Mouse (Mus musculus): ENCODE measurements around the gene Anapc15-ps. TPM values are rescaled to one million over a fixed set of nuclear protein-coding genes. Genes with fewer than 3 reads are reported as not detected.

Gene Anapc15-ps
- total and polyA plus RNA-seq, 2 experiments from 2014 or later, result not detected

- no peaks in the 10 kb centered on the region for H3K9me3 ChIP-seq (ENCODE audit: low read length)
Observed at GRCm38 (mm10) chr10:95656236-95657225, 16.7 kb downstream of the Anapc15-ps start.

GRCm38 (mm10) chr10:95652131-95652530 is 21.1 kb downstream of the Anapc15-ps start:
- H3K36me3 ChIP-seq (ENCODE audit: insufficient read depth), result no peaks in the 10 kb centered on the region
- no peak overlapping the region for H3K4me2 ChIP-seq (ENCODE audit: low read depth)
- no peaks in the 10 kb centered on the region for H3K27me3 ChIP-seq (ENCODE audit: insufficient read depth, low read length)
- ATAC-seq, result no peak
- H3K27ac ChIP-seq (ENCODE audit: low read depth, low read length), result no peak overlapping the region
- no peak overlapping the region for H3K9ac ChIP-seq
- no peaks in the 10 kb centered on the region for H3K9me3 ChIP-seq (ENCODE audit: low read length)
- H3K4me3 ChIP-seq (ENCODE audit: low read depth, low read length), result no peak overlapping the region
- WGBS, result 93% methylated on average over 5 of the region's 5 CpGs
- no peak for DNase-seq
- TF ChIP-seq CTCF (IDR thresholded peaks at IDR 0.05; ENCODE audit: low read depth), result no peak
- H3K4me1 ChIP-seq (ENCODE audit: insufficient read depth), result no peaks in the 10 kb centered on the region

More at GRCm38 (mm10) chr10:95656236-95657225, 16.7 kb downstream of the Anapc15-ps start:
- no peak for TF ChIP-seq CTCF (IDR thresholded peaks at IDR 0.05; ENCODE audit: low read depth)
- Histone ChIP-seq H3K9ac (no peak overlapping the region), H3K4me2 (ENCODE audit: low read depth) (no peak overlapping the region), H3K27me3 (ENCODE audit: insufficient read depth, low read length) (no peaks in the 10 kb centered on the region), H3K27ac (ENCODE audit: low read depth, low read length) (no peak overlapping the region), H3K4me1 (ENCODE audit: insufficient read depth) (no peaks in the 10 kb centered on the region), H3K4me3 (ENCODE audit: low read depth, low read length) (no peak overlapping the region), H3K36me3 (ENCODE audit: insufficient read depth) (no peaks in the 10 kb centered on the region)
- ATAC-seq (no peak), DNase-seq (no peak)
- 81% methylated on average over 10 of the region's 10 CpGs for WGBS

GRCm38 (mm10) chr10:95648326-95648888 is 24.8 kb downstream of the Anapc15-ps start:
- ATAC-seq, result no peak
- no peak for TF ChIP-seq CTCF (IDR thresholded peaks at IDR 0.05; ENCODE audit: low read depth)
- H3K27ac ChIP-seq (ENCODE audit: low read depth, low read length), result no peak overlapping the region
- H3K4me2 ChIP-seq (ENCODE audit: low read depth), result no peak overlapping the region
- no peaks in the 10 kb centered on the region for H3K4me1 ChIP-seq (ENCODE audit: insufficient read depth)
- H3K9ac ChIP-seq, result no peak overlapping the region
- 84% methylated on average over 11 of the region's 11 CpGs for WGBS
- no peaks in the 10 kb centered on the region for H3K36me3 ChIP-seq (ENCODE audit: insufficient read depth)
- H3K4me3 ChIP-seq (ENCODE audit: low read depth, low read length), result no peak overlapping the region
- H3K27me3 ChIP-seq (ENCODE audit: insufficient read depth, low read length), result no peaks in the 10 kb centered on the region
- no peak for DNase-seq
- H3K9me3 ChIP-seq (ENCODE audit: low read length), result no peaks in the 10 kb centered on the region

GRCm38 (mm10) chr10:95647128-95647527 is 26.1 kb downstream of the Anapc15-ps start:
- TF ChIP-seq CTCF (IDR thresholded peaks at IDR 0.05; ENCODE audit: low read depth), result no peak
- Histone ChIP-seq H3K9me3 (ENCODE audit: low read length) (no peaks in the 10 kb centered on the region), H3K9ac (no peak overlapping the region), H3K4me2 (ENCODE audit: low read depth) (no peak overlapping the region), H3K36me3 (ENCODE audit: insufficient read depth) (no peaks in the 10 kb centered on the region), H3K27me3 (ENCODE audit: insufficient read depth, low read length) (no peaks in the 10 kb centered on the region), H3K4me3 (ENCODE audit: low read depth, low read length) (no peak overlapping the region), H3K4me1 (ENCODE audit: insufficient read depth) (no peaks in the 10 kb centered on the region), H3K27ac (ENCODE audit: low read depth, low read length) (no peak overlapping the region)
- 81% methylated on average over 9 of the region's 9 CpGs for WGBS
- no peak for DNase-seq
- no peak for ATAC-seq

GRCm38 (mm10) chr10:95646576-95646975 is 26.7 kb downstream of the Anapc15-ps start:
- no peak overlapping the region for H3K9ac ChIP-seq
- no peaks in the 10 kb centered on the region for H3K27me3 ChIP-seq (ENCODE audit: insufficient read depth, low read length)
- H3K9me3 ChIP-seq (ENCODE audit: low read length), result no peaks in the 10 kb centered on the region
- DNase-seq (no peak), ATAC-seq (no peak)
- H3K36me3 ChIP-seq (ENCODE audit: insufficient read depth), result no peaks in the 10 kb centered on the region
- no peak overlapping the region for H3K27ac ChIP-seq (ENCODE audit: low read depth, low read length)
- H3K4me2 ChIP-seq (ENCODE audit: low read depth), result no peak overlapping the region
- WGBS, result 92% methylated on average over 10 of the region's 10 CpGs
- no peak overlapping the region for H3K4me3 ChIP-seq (ENCODE audit: low read depth, low read length)
- no peak for TF ChIP-seq CTCF (IDR thresholded peaks at IDR 0.05; ENCODE audit: low read depth)
- H3K4me1 ChIP-seq (ENCODE audit: insufficient read depth), result no peaks in the 10 kb centered on the region

- WGBS, result 71% methylated on average over 6 of the region's 6 CpGs
- TF ChIP-seq CTCF (IDR thresholded peaks at IDR 0.05; ENCODE audit: low read depth), result no peak
- Histone ChIP-seq H3K4me1 (ENCODE audit: insufficient read depth) (no peaks in the 10 kb centered on the region), H3K9me3 (ENCODE audit: low read length) (no peaks in the 10 kb centered on the region), H3K9ac (no peak overlapping the region), H3K36me3 (ENCODE audit: insufficient read depth) (no peaks in the 10 kb centered on the region), H3K27ac (ENCODE audit: low read depth, low read length) (no peak overlapping the region), H3K4me3 (ENCODE audit: low read depth, low read length) (no peak overlapping the region), H3K27me3 (ENCODE audit: insufficient read depth, low read length) (no peaks in the 10 kb centered on the region), H3K4me2 (ENCODE audit: low read depth) (no peak overlapping the region)
- ATAC-seq (no peak), DNase-seq (peak; percentile 13)
Observed at GRCm38 (mm10) chr10:95643696-95644360, 29.4 kb downstream of the Anapc15-ps start.
